Mouse (Mus musculus): Measurements from ENCODE around the gene Nr6a1. TPM values are rescaled to one million over a fixed set of nuclear protein-coding genes. Genes with fewer than 3 reads are reported as not detected.

Gene Nr6a1
- polyA plus RNA-seq, 1 experiment from 2014 or later: 0.94 TPM

- H3K4me3 ChIP-seq (ENCODE audit: low read length): no peak overlapping the region
- H3K4me1 ChIP-seq (ENCODE audit: insufficient read depth, low read length): no peaks in the 10 kb centered on the region
- H3K27me3 ChIP-seq (ENCODE audit: insufficient read depth, low read length): no peaks in the 10 kb centered on the region
- H3K36me3 ChIP-seq (ENCODE audit: insufficient read depth, low read length): no peaks in the 10 kb centered on the region
- H3K4me2 ChIP-seq (replicated peaks; ENCODE audit: low read depth, low read length): no peak overlapping the region
- H3K27ac ChIP-seq (ENCODE audit: low read length): no peak overlapping the region
- no peak overlapping the region for H3K9ac ChIP-seq (replicated peaks; ENCODE audit: low read length)
- ATAC-seq (ENCODE audit: low FRiP score, low TSS enrichment): no peak
- H3K9me3 ChIP-seq (ENCODE audit: low read length): no peaks in the 10 kb centered on the region
- WGBS: 77% methylated on average over 4 of the region's 4 CpGs
Observed at GRCm38 (mm10) chr2:38817487-38817886, 110.0 kb downstream of the Nr6a1 start.

- WGBS: 28% methylated on average over 3 of the region's 3 CpGs
Observed at GRCm38 (mm10) chr2:38797087-38797624, 130.3 kb downstream of the Nr6a1 start.

GRCm38 (mm10) chr2:38787338-38787737 lies 140.2 kb downstream of the Nr6a1 start:
- Histone ChIP-seq H3K27me3 (ENCODE audit: insufficient read depth, low read length) (no peaks in the 10 kb centered on the region), H3K4me1 (ENCODE audit: insufficient read depth, low read length) (peaks cover 10% of the 10 kb centered on the region), H3K27ac (ENCODE audit: low read length) (no peak overlapping the region), H3K4me3 (ENCODE audit: low read length) (no peak overlapping the region), H3K4me2 (replicated peaks; ENCODE audit: low read depth, low read length) (no peak overlapping the region), H3K9ac (replicated peaks; ENCODE audit: low read length) (no peak overlapping the region), H3K36me3 (ENCODE audit: insufficient read depth, low read length) (no peaks in the 10 kb centered on the region), H3K9me3 (ENCODE audit: low read length) (no peaks in the 10 kb centered on the region)
- WGBS: 58% methylated on average over 4 of the region's 4 CpGs
- no peak for ATAC-seq (ENCODE audit: low FRiP score, low TSS enrichment)

More at GRCm38 (mm10) chr2:38797087-38797624, 130.3 kb downstream of the Nr6a1 start:
- H3K27me3 ChIP-seq (ENCODE audit: insufficient read depth, low read length): no peaks in the 10 kb centered on the region
- H3K9ac ChIP-seq (replicated peaks; ENCODE audit: low read length): no peak overlapping the region
- no peaks in the 10 kb centered on the region for H3K4me1 ChIP-seq (ENCODE audit: insufficient read depth, low read length)
- H3K36me3 ChIP-seq (ENCODE audit: insufficient read depth, low read length): no peaks in the 10 kb centered on the region
- H3K4me2 ChIP-seq (replicated peaks; ENCODE audit: low read depth, low read length): no peak overlapping the region
- H3K27ac ChIP-seq (ENCODE audit: low read length): no peak overlapping the region
- no peaks in the 10 kb centered on the region for H3K9me3 ChIP-seq (ENCODE audit: low read length)
- H3K4me3 ChIP-seq (ENCODE audit: low read length): no peak overlapping the region
- ATAC-seq (ENCODE audit: low FRiP score, low TSS enrichment): no peak

GRCm38 (mm10) chr2:38786216-38786960 lies 141.1 kb downstream of the Nr6a1 start:
- 32% methylated on average over 5 of the region's 5 CpGs for WGBS
- no peak overlapping the region for H3K27ac ChIP-seq (ENCODE audit: low read length)
- no peak for ATAC-seq (ENCODE audit: low FRiP score, low TSS enrichment)

GRCm38 (mm10) chr2:38785113-38785512 lies 142.4 kb downstream of the Nr6a1 start:
- 59% methylated on average over 3 of the region's 3 CpGs for WGBS
- no peaks in the 10 kb centered on the region for H3K9me3 ChIP-seq (ENCODE audit: low read length)
- H3K4me1 ChIP-seq (ENCODE audit: insufficient read depth, low read length): peaks cover 13% of the 10 kb centered on the region
- H3K36me3 ChIP-seq (ENCODE audit: insufficient read depth, low read length): no peaks in the 10 kb centered on the region
- H3K27ac ChIP-seq (ENCODE audit: low read length): no peak overlapping the region
- ATAC-seq (ENCODE audit: low FRiP score, low TSS enrichment): no peak
- H3K27me3 ChIP-seq (ENCODE audit: insufficient read depth, low read length): no peaks in the 10 kb centered on the region
- H3K4me3 ChIP-seq (ENCODE audit: low read length): no peak overlapping the region
- no peak overlapping the region for H3K4me2 ChIP-seq (replicated peaks; ENCODE audit: low read depth, low read length)
- no peak overlapping the region for H3K9ac ChIP-seq (replicated peaks; ENCODE audit: low read length)

More at GRCm38 (mm10) chr2:38786216-38786960, 141.1 kb downstream of the Nr6a1 start:
- H3K9me3 ChIP-seq (ENCODE audit: low read length): no peaks in the 10 kb centered on the region
- no peak overlapping the region for H3K4me2 ChIP-seq (replicated peaks; ENCODE audit: low read depth, low read length)
- peaks cover 13% of the 10 kb centered on the region for H3K4me1 ChIP-seq (ENCODE audit: insufficient read depth, low read length)
- H3K36me3 ChIP-seq (ENCODE audit: insufficient read depth, low read length): no peaks in the 10 kb centered on the region
- no peak overlapping the region; the same call in 1 of the 2 replicates for H3K9ac ChIP-seq (replicated peaks; ENCODE audit: low read length)
- H3K27me3 ChIP-seq (ENCODE audit: insufficient read depth, low read length): no peaks in the 10 kb centered on the region
- no peak overlapping the region for H3K4me3 ChIP-seq (ENCODE audit: low read length)

- WGBS: 18% methylated on average over 11 of the region's 11 CpGs
- Histone ChIP-seq H3K4me3 (ENCODE audit: low read length) (no peak overlapping the region), H3K4me1 (ENCODE audit: insufficient read depth, low read length) (peaks cover 13% of the 10 kb centered on the region), H3K36me3 (ENCODE audit: insufficient read depth, low read length) (no peaks in the 10 kb centered on the region), H3K9ac (replicated peaks; ENCODE audit: low read length) (no peak overlapping the region), H3K27ac (ENCODE audit: low read length) (no peak overlapping the region), H3K27me3 (ENCODE audit: insufficient read depth, low read length) (no peaks in the 10 kb centered on the region), H3K4me2 (replicated peaks; ENCODE audit: low read depth, low read length) (peak overlapping the region; percentile 21; the same call in 1 of the 2 replicates), H3K9me3 (ENCODE audit: low read length) (no peaks in the 10 kb centered on the region)
- ATAC-seq (ENCODE audit: low FRiP score, low TSS enrichment): no peak
Observed at GRCm38 (mm10) chr2:38784396-38784795, 143.1 kb downstream of the Nr6a1 start.

- no peak for ATAC-seq (ENCODE audit: low FRiP score, low TSS enrichment)
- Histone ChIP-seq H3K9me3 (ENCODE audit: low read length) (no peaks in the 10 kb centered on the region), H3K36me3 (ENCODE audit: insufficient read depth, low read length) (no peaks in the 10 kb centered on the region), H3K27ac (ENCODE audit: low read length) (no peak overlapping the region), H3K27me3 (ENCODE audit: insufficient read depth, low read length) (no peaks in the 10 kb centered on the region), H3K4me1 (ENCODE audit: insufficient read depth, low read length) (peaks cover 13% of the 10 kb centered on the region), H3K4me3 (ENCODE audit: low read length) (no peak overlapping the region), H3K9ac (replicated peaks; ENCODE audit: low read length) (no peak overlapping the region), H3K4me2 (replicated peaks; ENCODE audit: low read depth, low read length) (no peak overlapping the region)
- 82% methylated on average over 5 of the region's 5 CpGs for WGBS
Observed at GRCm38 (mm10) chr2:38783364-38783763, 144.1 kb downstream of the Nr6a1 start.

GRCm38 (mm10) chr2:38782731-38783130 lies 144.8 kb downstream of the Nr6a1 start:
- no peaks in the 10 kb centered on the region for H3K27me3 ChIP-seq (ENCODE audit: insufficient read depth, low read length)
- 8% methylated on average over 1 of the region's 1 CpGs for WGBS
- no peaks in the 10 kb centered on the region for H3K36me3 ChIP-seq (ENCODE audit: insufficient read depth, low read length)
- no peak for ATAC-seq (ENCODE audit: low FRiP score, low TSS enrichment)
- H3K4me2 ChIP-seq (replicated peaks; ENCODE audit: low read depth, low read length): no peak overlapping the region
- no peak overlapping the region for H3K4me3 ChIP-seq (ENCODE audit: low read length)
- peaks cover 13% of the 10 kb centered on the region for H3K4me1 ChIP-seq (ENCODE audit: insufficient read depth, low read length)
- H3K9me3 ChIP-seq (ENCODE audit: low read length): no peaks in the 10 kb centered on the region
- no peak overlapping the region for H3K9ac ChIP-seq (replicated peaks; ENCODE audit: low read length)
- H3K27ac ChIP-seq (ENCODE audit: low read length): no peak overlapping the region

- Histone ChIP-seq H3K27me3 (ENCODE audit: insufficient read depth, low read length) (no peaks in the 10 kb centered on the region), H3K4me3 (ENCODE audit: low read length) (no peak overlapping the region), H3K36me3 (ENCODE audit: insufficient read depth, low read length) (no peaks in the 10 kb centered on the region), H3K9me3 (ENCODE audit: low read length) (no peaks in the 10 kb centered on the region), H3K4me1 (ENCODE audit: insufficient read depth, low read length) (peaks cover 13% of the 10 kb centered on the region), H3K4me2 (replicated peaks; ENCODE audit: low read depth, low read length) (no peak overlapping the region), H3K9ac (replicated peaks; ENCODE audit: low read length) (no peak overlapping the region), H3K27ac (ENCODE audit: low read length) (no peak overlapping the region)
- WGBS: 19% methylated on average over 6 of the region's 6 CpGs
- no peak for ATAC-seq (ENCODE audit: low FRiP score, low TSS enrichment)
Observed at GRCm38 (mm10) chr2:38781945-38782720, 145.4 kb downstream of the Nr6a1 start.
